17 mouse cellular contexts compared by ENCODE assay signal in the genomic region with DNA sequence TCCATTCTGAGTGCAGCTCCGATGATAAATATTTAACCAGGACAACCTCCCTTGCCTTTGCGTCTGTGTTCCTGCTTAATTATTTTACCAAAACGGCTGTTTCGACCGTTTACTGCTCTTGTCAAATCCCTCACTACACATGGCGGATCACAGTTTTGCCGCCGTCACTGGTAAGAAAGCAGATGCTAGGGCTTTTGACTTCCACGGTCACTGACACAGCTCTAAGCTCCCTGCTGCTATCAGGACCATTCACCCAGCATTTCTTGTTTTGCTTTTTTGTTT.
DNase-seq lines count a peak whose midpoint lies in the region; TF ChIP-seq lines count a peak whose summit lies in the region.
"Had no signal": no experiment of that assay in that cellular context is flagged by ENCODE, and none has a peak within 500 bp of the region (broad histone marks: within the 10 kb centered on the region; RNA-seq: fewer than 3 reads in every experiment).

No protein-coding gene starts in this region.

- TF ChIP-seq POLR2A in olfactory bulb, adult 2 months (IDR thresholded peaks at IDR 0.05; ENCODE audit: insufficient read depth, low read depth, low read length), result no peak

- 30% methylated on average over 9 of the region's 9 CpGs for WGBS in olfactory bulb, adult 2 months

- H3K4me3 ChIP-seq in olfactory bulb, adult 2 months (ENCODE audit: insufficient read depth, low read depth, low read length), result no peak overlapping the region
- H3K4me3 ChIP-seq: heart, embryonic 10.5 days; limb, embryonic 13.5 days had no signal

- H3K27ac ChIP-seq in olfactory bulb, adult 2 months (ENCODE audit: insufficient read depth, low read depth, low read length), result peak overlapping the region; percentile 16; the same call in 1 of the 2 replicates
- H3K27ac ChIP-seq: heart, embryonic 10.5 days; limb, embryonic 13.5 days; stomach, postnatal 0 days had no signal

- peaks cover 14% of the 10 kb centered on the region for H3K4me1 ChIP-seq in olfactory bulb, adult 2 months (ENCODE audit: control insufficient read depth, insufficient read depth, low read length)
- H3K4me1 ChIP-seq: heart, embryonic 10.5 days had no signal

- peak; percentile 31 for DNase-seq in embryo, embryonic 10 days (ENCODE audit: low spot score)
- no peak for DNase-seq in embryo, embryonic 10.5 days (ENCODE audit: low spot score)
- peak; percentile 4 for DNase-seq in retina, adult 2 months (ENCODE audit: low read depth, low spot score)
- DNase-seq in retina, embryonic 14.5 days (ENCODE audit: low spot score), result no peak
- DNase-seq in kidney, postnatal 14 days, result peak; percentile 20
- DNase-seq in cerebellum, adult 11 months, result no peak
- no peak for DNase-seq in right cerebral cortex, postnatal 36 days (ENCODE audit: low spot score in 2 of 2)
- DNase-seq: cerebellum, adult 11-12 months; gastrocnemius, postnatal 10 days; heart, postnatal 4 days; lung, postnatal 36 days; spleen, adult 18-20 months; thymus, postnatal 36 days had no signal

- no peak for TF ChIP-seq CTCF in olfactory bulb, adult 2 months (IDR thresholded peaks at IDR 0.05; ENCODE audit: insufficient read depth, low read depth, low read length)

Comparison
In these comparisons a context has a peak if more than half of its experiments do, and no peak if none do; other contexts are left out.
1. DNase-seq: peak in embryo, embryonic 10 days (single experiment), retina, adult 2 months (single experiment) and kidney, postnatal 14 days (single experiment); none in embryo, embryonic 10.5 days (single experiment), retina, embryonic 14.5 days (single experiment), cerebellum, adult 11 months (single experiment) and right cerebral cortex, postnatal 36 days (0 of 2).